Mouse (Mus musculus): ENCODE data around the gene Rapsn.

- TF ChIP-seq CTCF (IDR thresholded peaks at IDR 0.05; ENCODE audit: low read depth, low read length) (peak; percentile 86), EP300 (IDR thresholded peaks at IDR 0.05; ENCODE audit: insufficient read depth, low read depth, low read length) (no peak), POLR2A (IDR thresholded peaks at IDR 0.05; ENCODE audit: insufficient read depth, low read length) (peak; percentile 18)
Measured at GRCm38 (mm10) chr2:91070076-91070800, 34.8 kb downstream of the Rapsn start, which contains the start of gene Slc39a13.
